Mouse (Mus musculus) midbrain, postnatal 0 days (tissue): ENCODE data around the gene Sdk1. TPM values are rescaled to one million over a fixed set of nuclear protein-coding genes. Genes with fewer than 3 reads are reported as not detected.
A peak's percentile ranks its signal among the peaks of the same experiment; 100 is the strongest.

Experiments used
- ATAC-seq: fragments of 200-750 bp; cut with Nextera tagmentation; 2 replicates; pipeline ENCODE4 v1.8.0; 2017; ENCODE audit warnings: moderate number of reproducible peaks, mild to moderate bottlenecking, moderate TSS enrichment, moderate library complexity; ENCODE audit not compliant: low FRiP score
- DNase-seq: peaks from one replicate; pipeline ENCODE4 v3.0.0-alpha.2; 2015; ENCODE audit warnings: low spot score
- H3K27ac ChIP-seq: fragments of 300-500 bp; sonication (generic); 2 replicates; pipeline ENCODE4 v1.5.1; 2014; ENCODE audit warnings: low read depth, mild to moderate bottlenecking, low read length, mixed read lengths
- H3K27me3 ChIP-seq: fragments of 300-500 bp; sonication (generic); 2 replicates; pipeline ENCODE4 v1.6.1; 2014; ENCODE audit warnings: low read length, control low read depth, mixed read lengths; ENCODE audit not compliant: insufficient read depth
- H3K36me3 ChIP-seq: fragments of 300-500 bp; sonication (generic); 2 replicates; pipeline ENCODE4 v1.6.1; 2014; ENCODE audit warnings: low read length, control low read depth, mixed read lengths; ENCODE audit not compliant: insufficient read depth
- H3K4me1 ChIP-seq: fragments of 300-500 bp; sonication (generic); 2 replicates; pipeline ENCODE4 v1.6.1; 2014; ENCODE audit warnings: mild to moderate bottlenecking, control low read depth, antibody characterized with exemption, low read length, mixed read lengths; ENCODE audit not compliant: insufficient read depth
- H3K4me2 ChIP-seq: fragments of 300-500 bp; sonication (generic); 2 replicates; pipeline ENCODE4 v1.6.1; 2014; ENCODE audit warnings: low read depth, mild to moderate bottlenecking, low read length, mixed read lengths; ENCODE audit not compliant: poor library complexity, severe bottlenecking
- H3K4me3 ChIP-seq: fragments of 300-500 bp; sonication (generic); 2 replicates; pipeline ENCODE4 v1.5.1; 2014; ENCODE audit warnings: low read depth, mild to moderate bottlenecking, low read length, moderate library complexity
- H3K9ac ChIP-seq: fragments of 300-500 bp; sonication (generic); replicated peaks from 2 replicates; pipeline ENCODE4 v1.6.1; 2014; ENCODE audit warnings: mild to moderate bottlenecking, low read length, moderate library complexity, mixed read lengths; ENCODE audit not compliant: poor library complexity, severe bottlenecking
- H3K9me3 ChIP-seq: fragments of 300-500 bp; sonication (generic); 2 replicates; pipeline ENCODE4 v1.6.1; 2016; ENCODE audit warnings: low read length, control low read depth
- CTCF ChIP-seq: IDR thresholded peaks from 2 replicates; pipeline ENCODE4 v1.5.1; 2016; ENCODE audit warnings: antibody characterized with exemption, mild to moderate bottlenecking
- WGBS: fragments of 180-500 bp; shearing (Covaris S2); extraction: QIAGEN DNeasy Blood & Tissue Kit; methylation state at CpG from one replicate; pipeline ENCODE4 v1.1.7; 2014; 5-methylcytosine and 5-hydroxymethylcytosine counted together
- polyA plus RNA-seq: library from polyadenylated mRNA; unstranded; fragments of >200 nt; fragmentation: Nextera tagmentation; extraction: Ambion mirVana; gene quantifications from 2 replicates; pipeline ENCODE4 v1.2.1, GENCODE M21; 2015
- total RNA-seq: library from RNA; depleted of rRNA; stranded (reverse); fragments of >200 nt; gene quantifications from 2 replicates; pipeline ENCODE4 v1.2.3, GENCODE M21; 2014

Gene Sdk1
- total and polyA plus RNA-seq, 2 experiments from 2014 or later, result 2.6 to 26.7 TPM

DNA sequence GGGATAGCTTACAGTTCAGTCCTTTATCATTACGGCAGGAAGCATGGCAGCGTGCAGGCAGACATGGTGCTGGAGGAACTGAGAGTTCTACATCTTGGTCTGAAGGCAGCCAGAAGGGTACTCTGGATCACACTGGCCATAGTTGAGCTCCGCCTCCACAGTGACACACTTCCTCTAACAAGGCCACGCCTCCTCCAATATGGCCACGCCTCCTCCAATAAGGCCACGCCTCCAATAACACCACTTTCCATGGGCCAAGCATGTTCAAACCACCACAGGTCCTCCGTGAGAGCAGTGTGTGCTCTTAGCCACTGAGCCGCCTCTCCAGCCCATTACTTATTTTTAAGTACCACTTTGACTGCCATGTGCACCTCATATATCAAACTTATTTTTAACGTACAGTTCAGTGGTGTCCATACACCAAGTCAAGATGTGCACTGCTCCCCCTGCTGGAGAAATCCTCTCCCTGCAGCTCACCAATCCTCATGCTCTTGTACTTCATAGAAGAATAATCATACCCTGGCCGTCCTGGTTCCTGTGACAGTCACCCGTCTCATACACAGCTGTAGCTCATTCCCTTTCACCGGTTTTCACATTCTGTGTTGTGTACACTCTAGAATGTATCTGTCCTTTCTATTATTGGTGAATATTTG, 979.7 kb downstream of the Sdk1 start:
- no peak for DNase-seq
- WGBS, result 92% methylated on average over 12 of the region's 12 CpGs
- no peaks in the 10 kb centered on the region for H3K36me3 ChIP-seq
- H3K4me3 ChIP-seq, result no peak overlapping the region
- H3K27me3 ChIP-seq, result no peaks in the 10 kb centered on the region
- TF ChIP-seq CTCF, result peak; percentile 54
- no peak overlapping the region for H3K4me2 ChIP-seq
- H3K4me1 ChIP-seq, result no peaks in the 10 kb centered on the region
- no peak overlapping the region for H3K9ac ChIP-seq
- ATAC-seq, result no peak
- no peak overlapping the region for H3K27ac ChIP-seq
- H3K9me3 ChIP-seq, result no peaks in the 10 kb centered on the region

DNA sequence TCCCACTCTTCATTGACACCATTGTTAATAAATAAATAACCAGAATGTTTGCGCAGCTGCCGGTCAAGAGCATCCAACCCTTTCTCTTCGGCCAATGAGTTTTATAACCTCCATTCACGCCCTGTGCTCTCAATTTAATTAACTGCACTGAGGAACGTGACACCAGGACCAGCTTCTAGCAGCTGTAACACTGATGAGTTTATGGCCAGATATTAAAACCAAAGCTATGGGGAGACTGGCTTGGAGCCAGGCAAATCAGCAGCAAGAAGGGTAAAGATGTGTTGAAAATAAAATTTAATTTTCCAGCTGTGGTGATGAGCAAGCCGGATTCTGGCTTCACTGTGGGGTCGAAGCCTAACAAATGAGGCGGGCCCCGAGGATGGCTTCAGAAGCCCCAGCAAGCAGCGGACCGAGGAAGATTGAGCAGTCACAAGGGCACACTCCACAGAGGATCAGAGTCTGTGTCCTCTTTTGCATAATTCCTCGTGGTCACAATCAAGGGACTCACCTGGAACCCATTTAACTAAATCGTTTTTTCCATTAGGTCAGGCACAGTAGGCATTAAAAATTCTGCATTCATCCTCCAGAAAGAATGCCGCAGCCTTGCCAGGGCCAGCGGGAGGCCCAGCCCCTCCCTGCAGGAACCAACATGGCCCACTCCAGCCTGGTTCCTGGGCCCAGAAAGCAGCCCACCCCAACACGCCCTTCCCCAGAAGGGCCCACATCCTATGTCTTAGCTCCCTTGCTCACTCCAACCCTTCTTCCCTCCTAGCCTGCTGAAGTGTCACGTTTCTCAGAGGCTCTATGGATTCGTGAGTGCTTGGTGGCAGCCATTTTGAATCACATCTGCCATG, 987.9 kb downstream of the Sdk1 start:
- 60% methylated on average over 18 of the region's 18 CpGs for WGBS
- ATAC-seq, result no peak

DNA sequence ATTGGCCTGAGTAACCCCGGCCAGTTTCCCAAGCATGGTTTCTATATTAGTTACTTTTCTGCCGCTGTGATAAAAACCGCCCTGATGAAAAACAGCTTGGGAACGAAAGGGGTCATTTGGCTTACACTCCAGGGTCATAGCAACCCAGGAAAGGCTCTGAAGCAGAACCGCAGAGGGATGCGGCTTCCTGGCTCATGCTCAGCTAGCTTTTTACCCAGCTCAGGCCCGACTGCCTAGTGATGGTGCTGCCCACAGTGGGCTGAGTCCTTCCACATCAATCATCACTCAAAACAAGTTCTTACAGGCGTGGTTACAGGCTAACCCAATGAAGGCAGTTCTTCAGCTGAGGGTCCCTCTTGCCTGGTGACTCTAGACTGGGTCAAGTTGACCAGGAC, 988.5 kb downstream of the Sdk1 start:
- WGBS, result 92% methylated on average over 8 of the region's 8 CpGs
- H3K27ac ChIP-seq, result no peak overlapping the region
- no peak for TF ChIP-seq CTCF

More for the DNA sequence above, 987.9 kb downstream of the Sdk1 start:
- Histone ChIP-seq H3K36me3 (no peaks in the 10 kb centered on the region), H3K4me3 (no peak overlapping the region), H3K4me1 (no peaks in the 10 kb centered on the region), H3K27ac (no peak overlapping the region), H3K27me3 (no peaks in the 10 kb centered on the region), H3K9ac (no peak overlapping the region), H3K9me3 (no peaks in the 10 kb centered on the region), H3K4me2 (no peak overlapping the region)
- no peak for DNase-seq
- no peak for TF ChIP-seq CTCF

DNA sequence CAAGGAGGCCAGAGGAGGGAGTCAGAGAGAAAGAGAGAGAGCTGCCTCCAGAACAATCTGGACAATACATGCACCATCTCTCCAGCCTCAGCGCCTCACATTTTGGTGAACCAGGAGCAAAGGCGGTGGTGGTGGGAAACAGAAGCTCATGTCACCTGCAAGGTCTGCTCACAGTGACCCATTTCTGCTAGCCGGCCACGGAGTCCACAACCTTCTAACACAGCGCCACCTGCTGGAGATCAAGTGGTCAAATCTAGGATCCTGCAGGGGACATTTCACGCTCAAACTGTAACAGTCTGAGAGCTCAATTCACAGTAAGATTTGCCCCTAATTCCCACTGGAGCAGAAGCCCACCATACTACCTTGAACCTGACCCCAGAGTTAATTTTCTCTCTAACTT, 999.0 kb downstream of the Sdk1 start:
- H3K9ac ChIP-seq, result no peak overlapping the region
- TF ChIP-seq CTCF, result peak; percentile 18
- WGBS, result 90% methylated on average over 6 of the region's 6 CpGs
- no peak overlapping the region for H3K4me3 ChIP-seq
- H3K4me1 ChIP-seq, result no peaks in the 10 kb centered on the region
- H3K27me3 ChIP-seq, result no peaks in the 10 kb centered on the region
- no peak overlapping the region for H3K4me2 ChIP-seq
- ATAC-seq (no peak), DNase-seq (no peak)
- no peaks in the 10 kb centered on the region for H3K36me3 ChIP-seq
- no peak overlapping the region for H3K27ac ChIP-seq
- no peaks in the 10 kb centered on the region for H3K9me3 ChIP-seq

More for the DNA sequence above, 988.5 kb downstream of the Sdk1 start:
- Histone ChIP-seq H3K9ac (no peak overlapping the region), H3K27me3 (no peaks in the 10 kb centered on the region), H3K4me3 (no peak overlapping the region), H3K4me1 (peaks cover 2% of the 10 kb centered on the region; the same call in 1 of the 2 replicates), H3K9me3 (no peaks in the 10 kb centered on the region), H3K4me2 (no peak overlapping the region), H3K36me3 (no peaks in the 10 kb centered on the region)
- DNase-seq (no peak), ATAC-seq (no peak)

DNA sequence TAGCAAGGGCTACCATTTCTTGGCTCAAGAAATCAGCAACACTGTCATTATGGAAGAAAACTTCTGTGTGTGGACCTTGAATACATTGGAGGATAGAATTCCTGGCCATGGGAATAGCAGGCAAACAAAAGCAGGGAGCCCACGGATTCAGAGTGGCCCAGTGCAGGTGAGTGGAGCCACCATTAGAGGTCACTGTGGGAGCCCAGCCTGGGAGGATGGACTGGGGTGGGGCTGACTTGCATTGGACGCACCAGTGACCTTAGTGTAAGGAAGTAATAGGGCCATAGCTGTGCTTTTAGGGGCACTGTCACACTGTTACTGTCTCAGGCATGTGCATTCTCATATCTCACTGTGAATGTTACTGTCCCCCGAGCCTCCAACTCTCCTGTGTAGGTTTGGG, 1001.3 kb downstream of the Sdk1 start:
- WGBS, result 52% methylated on average over 3 of the region's 3 CpGs
- no peak overlapping the region for H3K9ac ChIP-seq
- TF ChIP-seq CTCF, result peak; percentile 41

DNA sequence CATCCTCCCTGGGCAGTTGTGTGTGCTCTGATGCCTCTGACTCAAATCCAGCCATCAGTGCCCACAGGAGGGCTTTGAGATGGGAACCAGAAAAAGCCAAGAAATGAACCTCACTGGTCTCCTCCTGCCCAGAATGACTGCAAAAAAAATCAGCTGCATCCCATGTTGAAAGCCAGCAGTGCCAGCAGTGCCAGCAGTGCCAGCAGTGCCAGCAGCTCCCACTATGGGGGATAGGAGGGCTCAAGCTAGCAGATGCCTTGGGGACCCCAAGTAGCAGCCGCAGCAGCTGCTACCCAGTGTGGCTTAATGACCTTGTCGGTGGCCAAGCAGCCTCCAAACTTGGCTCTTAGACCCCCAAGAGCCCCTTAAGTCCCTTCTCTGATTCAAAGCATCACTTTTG, 1001.8 kb downstream of the Sdk1 start:
- no peaks in the 10 kb centered on the region for H3K4me1 ChIP-seq
- H3K9me3 ChIP-seq, result no peaks in the 10 kb centered on the region
- no peaks in the 10 kb centered on the region for H3K27me3 ChIP-seq
- ATAC-seq (no peak), DNase-seq (peak; percentile 57)
- H3K4me2 ChIP-seq, result no peak overlapping the region
- H3K4me3 ChIP-seq, result no peak overlapping the region
- no peak for TF ChIP-seq CTCF
- H3K9ac ChIP-seq, result no peak overlapping the region
- 67% methylated on average over 2 of the region's 2 CpGs for WGBS
- H3K27ac ChIP-seq, result no peak overlapping the region
- no peaks in the 10 kb centered on the region for H3K36me3 ChIP-seq

More for the DNA sequence above, 1001.3 kb downstream of the Sdk1 start:
- no peak overlapping the region for H3K27ac ChIP-seq
- ATAC-seq (no peak), DNase-seq (no peak)
- H3K4me1 ChIP-seq, result no peaks in the 10 kb centered on the region
- no peak overlapping the region for H3K4me2 ChIP-seq
- H3K9me3 ChIP-seq, result no peaks in the 10 kb centered on the region
- no peaks in the 10 kb centered on the region for H3K36me3 ChIP-seq
- H3K4me3 ChIP-seq, result no peak overlapping the region
- H3K27me3 ChIP-seq, result no peaks in the 10 kb centered on the region
